25 mouse cellular contexts compared by ENCODE assay signal in genomic region chr12:26059090-26059489, GRCm38 (mm10).
"Had no signal": no experiment of that assay in that cellular context is flagged by ENCODE, and none has a peak within 500 bp of the region (broad histone marks: within the 10 kb centered on the region; RNA-seq: fewer than 3 reads in every experiment).

No protein-coding gene starts in this region.

- H3K27me3 ChIP-seq: limb, embryonic 12.5 days; limb, embryonic 15.5 days; liver, embryonic 15.5 days; lung, embryonic 15.5 days; megakaryocyte, embryonic 14.5 days; midbrain, embryonic 13.5 days had no signal

- ATAC-seq: midbrain, embryonic 13.5 days; midbrain, embryonic 16.5 days had no signal

- H3K9ac ChIP-seq: limb, embryonic 12.5 days; limb, embryonic 15.5 days; liver, embryonic 15.5 days; lung, embryonic 15.5 days; midbrain, embryonic 13.5 days had no signal

- H3K9me3 ChIP-seq: limb, embryonic 12.5 days; limb, embryonic 15.5 days; liver, embryonic 15.5 days; lung, embryonic 15.5 days; megakaryocyte, embryonic 14.5 days; midbrain, embryonic 10.5 days; midbrain, embryonic 13.5 days had no signal

- H3K4me1 ChIP-seq: limb, embryonic 12.5 days; limb, embryonic 15.5 days; liver, embryonic 15.5 days; lung, embryonic 15.5 days; megakaryocyte, embryonic 14.5 days; midbrain, embryonic 13.5 days had no signal

- H3K27ac ChIP-seq: kidney, postnatal 0 days; left cerebral cortex, adult 2 months; limb, embryonic 12.5 days; limb, embryonic 15.5 days; liver, embryonic 15.5 days; lung, embryonic 15.5 days; midbrain, embryonic 10.5 days; midbrain, embryonic 13.5 days had no signal

- DNase-seq: kidney, adult 2 months; kidney, postnatal 25 days; layer of hippocampus, postnatal 36 days; left cerebral cortex, postnatal 4 days; lung, adult 18-20 months; lung, postnatal 10 days; lung, postnatal 36 days; right cerebral cortex, adult 18-20 months; right cerebral cortex, postnatal 25 days; spleen, adult 18-20 months; thymus, adult 2 months; thymus, postnatal 14 days; thymus, postnatal 4 days had no signal

- H3K4me2 ChIP-seq: limb, embryonic 12.5 days; limb, embryonic 15.5 days; liver, embryonic 11.5 days; liver, embryonic 15.5 days; lung, embryonic 15.5 days; midbrain, embryonic 13.5 days had no signal

- H3K36me3 ChIP-seq: limb, embryonic 12.5 days; limb, embryonic 15.5 days; liver, embryonic 15.5 days; lung, embryonic 15.5 days; midbrain, embryonic 10.5 days; midbrain, embryonic 13.5 days had no signal

- H3K4me3 ChIP-seq: left cerebral cortex, adult 2 months; limb, embryonic 12.5 days; limb, embryonic 15.5 days; liver, embryonic 15.5 days; lung, embryonic 15.5 days; megakaryocyte, embryonic 14.5 days; midbrain, embryonic 10.5 days; midbrain, embryonic 13.5 days; myocyte had no signal
